Mouse (Mus musculus) heart, postnatal 0 days (tissue): ENCODE data around the gene Plcb1.

Experiments
- CTCF ChIP-seq: IDR thresholded peaks from 2 replicates; pipeline ENCODE4 v1.5.1; 2016; ENCODE audit warnings: antibody characterized with exemption, control low read depth, low read depth
- EP300 ChIP-seq: IDR thresholded peaks from 2 replicates; pipeline ENCODE4 v1.6.1; 2016; ENCODE audit warnings: antibody characterized with exemption, low read depth

- no peak for TF ChIP-seq CTCF
- TF ChIP-seq EP300: no peak
These were observed 379.6 kb downstream of the Plcb1 start for GRCm38 (mm10) chr2:135165512-135165911.
